Mouse (Mus musculus) limb, embryonic 15.5 days (tissue): Measurements from ENCODE around the gene Gm14851. TPM values are rescaled to one million over a fixed set of nuclear protein-coding genes. Genes with fewer than 3 reads are reported as not detected.
"Not testable (repeated sequence)": the region's sequence is repeated elsewhere in the genome, so short reads cannot be mapped to it uniquely, and the experiment has no call there.

Experiments used
- ATAC-seq: fragments of 200-750 bp; cut with Nextera tagmentation; 2 replicates; pipeline ENCODE4 v1.8.0; 2017; ENCODE audit warnings: low read depth, moderate TSS enrichment; ENCODE audit not compliant: insufficient number of reproducible peaks, low FRiP score, low TSS enrichment
- H3K27ac ChIP-seq: fragments of 300-500 bp; sonication (generic); 2 replicates; pipeline ENCODE4 v1.5.1; 2015; ENCODE audit warnings: moderate library complexity, mild to moderate bottlenecking, inconsistent platforms
- H3K27me3 ChIP-seq: fragments of 300-500 bp; sonication (generic); 2 replicates; pipeline ENCODE4 v1.6.1; 2015; ENCODE audit warnings: inconsistent platforms
- H3K36me3 ChIP-seq: fragments of 300-500 bp; sonication (generic); 2 replicates; pipeline ENCODE4 v1.6.1; 2015; ENCODE audit warnings: inconsistent platforms
- H3K4me1 ChIP-seq: fragments of 300-500 bp; sonication (generic); 2 replicates; pipeline ENCODE4 v1.6.1; 2015; ENCODE audit warnings: inconsistent platforms
- H3K4me2 ChIP-seq: fragments of 300-500 bp; sonication (generic); 2 replicates; pipeline ENCODE4 v1.6.1; 2015; ENCODE audit warnings: mild to moderate bottlenecking, inconsistent platforms
- H3K4me3 ChIP-seq: fragments of 300-500 bp; sonication (generic); 2 replicates; pipeline ENCODE4 v1.5.1; 2015; ENCODE audit warnings: mild to moderate bottlenecking, inconsistent platforms
- H3K9ac ChIP-seq: fragments of 300-500 bp; sonication (generic); 2 replicates; pipeline ENCODE4 v1.6.1; 2015; ENCODE audit warnings: inconsistent platforms
- H3K9me3 ChIP-seq: fragments of 300-500 bp; sonication (generic); 2 replicates; pipeline ENCODE4 v1.6.1; 2016; ENCODE audit warnings: inconsistent platforms
- WGBS: fragments of 180-500 bp; shearing (Covaris S2); methylation state at CpG from one replicate; pipeline ENCODE4 v1.1.7; 2015; 5-methylcytosine and 5-hydroxymethylcytosine counted together
- polyA plus RNA-seq: library from polyadenylated mRNA; unstranded; fragments of >200 nt; fragmentation: Nextera tagmentation; extraction: Ambion mirVana; gene quantifications from 2 replicates; pipeline ENCODE4 v1.2.1, GENCODE M21; 2015

Gene Gm14851
- not detected in 2 replicates for polyA plus RNA-seq

- not testable (repeated sequence) for H3K9me3 ChIP-seq, H3K36me3 ChIP-seq, H3K4me3 ChIP-seq, H3K27ac ChIP-seq, H3K27me3 ChIP-seq, H3K4me1 ChIP-seq, H3K4me2 ChIP-seq, ATAC-seq, H3K9ac ChIP-seq
- 60% methylated on average over 1 of the region's 2 CpGs for WGBS
Observed at GRCm38 (mm10) chr8:21095950-21096349, at the start of gene Gm14851. Gm14851 (minus strand) TSS chr8:21096050.

GRCm38 (mm10) chr8:21134342-21134741, 38.5 kb upstream of the Gm14851 start, which contains the start of gene Defa30:
Defa30 (plus strand) TSS chr8:21134642.
- not testable (repeated sequence) for H3K27me3 ChIP-seq, H3K4me2 ChIP-seq, H3K36me3 ChIP-seq, H3K27ac ChIP-seq, H3K9me3 ChIP-seq, H3K9ac ChIP-seq, ATAC-seq, H3K4me3 ChIP-seq, H3K4me1 ChIP-seq
- 58% methylated on average over 3 of the region's 3 CpGs for WGBS

- WGBS = 42% methylated on average over 4 of the region's 4 CpGs
- H3K4me2 ChIP-seq = no peak overlapping the region
- ATAC-seq = no peak
- H3K9ac ChIP-seq = no peak overlapping the region
- H3K27me3 ChIP-seq = no peaks in the 10 kb centered on the region
- H3K36me3 ChIP-seq = no peaks in the 10 kb centered on the region
- H3K4me3 ChIP-seq = no peak overlapping the region
- H3K27ac ChIP-seq = no peak overlapping the region
- no peaks in the 10 kb centered on the region for H3K4me1 ChIP-seq
- H3K9me3 ChIP-seq = no peaks in the 10 kb centered on the region
Observed at GRCm38 (mm10) chr8:21093106-21093505, 2.7 kb downstream of the Gm14851 start.

- ATAC-seq, H3K4me2 ChIP-seq, H3K4me1 ChIP-seq, H3K27ac ChIP-seq, H3K27me3 ChIP-seq, H3K9me3 ChIP-seq, H3K9ac ChIP-seq, H3K4me3 ChIP-seq, H3K36me3 ChIP-seq: not testable (repeated sequence)
Observed at GRCm38 (mm10) chr8:21084142-21084541, 11.7 kb downstream of the Gm14851 start, which contains the start of gene Defa25. Defa25 (plus strand) TSS chr8:21084442.

GRCm38 (mm10) chr8:21064738-21065137, 31.1 kb downstream of the Gm14851 start, which contains the start of gene Defa35:
Defa35 (plus strand) TSS chr8:21065038.
- H3K4me3 ChIP-seq, H3K9me3 ChIP-seq, H3K9ac ChIP-seq, H3K27me3 ChIP-seq, H3K27ac ChIP-seq, ATAC-seq, H3K4me1 ChIP-seq, H3K4me2 ChIP-seq, H3K36me3 ChIP-seq: not testable (repeated sequence)
- WGBS = 79% methylated on average over 1 of the region's 1 CpGs

- not testable (repeated sequence) for H3K27me3 ChIP-seq, H3K36me3 ChIP-seq, H3K4me2 ChIP-seq, H3K9ac ChIP-seq, ATAC-seq, H3K27ac ChIP-seq, H3K4me1 ChIP-seq, H3K4me3 ChIP-seq, H3K9me3 ChIP-seq
- WGBS = no CpG with 5 or more reads among the region's 1 CpGs
Observed at GRCm38 (mm10) chr8:21054747-21055146, 41.1 kb downstream of the Gm14851 start, which contains the start of gene Defa23. Defa23 (plus strand) TSS chr8:21055047.

Other genes with a start within 250 kb of the Gm14851 start
- not detected in 2 replicates for gene Defb33, start 203.4 kb downstream of the Gm14851 start, polyA plus RNA-seq
- not detected in 2 replicates for gene Gm15056, start 193.4 kb downstream of the Gm14851 start, polyA plus RNA-seq
- gene Gm6040, start 174.0 kb downstream of the Gm14851 start, polyA plus RNA-seq = not detected in 2 replicates
- gene AY761185, start 151.3 kb downstream of the Gm14851 start, polyA plus RNA-seq = not detected in 2 replicates
- not detected in 2 replicates for gene Defa21, start 70.5 kb downstream of the Gm14851 start, polyA plus RNA-seq
- not detected in 2 replicates for gene Defa23, start 41.0 kb downstream of the Gm14851 start, polyA plus RNA-seq
- gene Defa35, start 31.0 kb downstream of the Gm14851 start, polyA plus RNA-seq = not detected in 2 replicates
- gene Defa25, start 11.6 kb downstream of the Gm14851 start, polyA plus RNA-seq = not detected in 2 replicates
- gene Defa30, start 38.6 kb upstream of the Gm14851 start, polyA plus RNA-seq = not detected in 2 replicates
- not detected in 2 replicates for gene Defa22, start 66.2 kb upstream of the Gm14851 start, polyA plus RNA-seq
- not detected in 2 replicates for gene Defa31, start 95.6 kb upstream of the Gm14851 start, polyA plus RNA-seq
- gene Gm15293, start 105.5 kb upstream of the Gm14851 start, polyA plus RNA-seq = not detected in 2 replicates
- not detected in 2 replicates for gene Gm15292, start 153.7 kb upstream of the Gm14851 start, polyA plus RNA-seq
- gene Defa27, start 219.5 kb upstream of the Gm14851 start, polyA plus RNA-seq = not detected in 2 replicates
- gene Defa29, start 231.0 kb upstream of the Gm14851 start, polyA plus RNA-seq = not detected in 2 replicates